Mouse (Mus musculus): ENCODE results near the gene Apbb2. TPM values are rescaled to one million over a fixed set of nuclear protein-coding genes. Genes with fewer than 3 reads are reported as not detected.

Apbb2 gene
- polyA plus RNA-seq, 1 experiment = 19.1 TPM

GRCm38 (mm10) chr5:66337969-66338345, 280.6 kb downstream of the Apbb2 start:
- Histone ChIP-seq H3K36me3 (ENCODE audit: control insufficient read depth, insufficient read depth) (no peaks in the 10 kb centered on the region), H3K79me2 (ENCODE audit: control insufficient read depth, insufficient read depth) (no peaks in the 10 kb centered on the region), H3K4me3 (no peak overlapping the region), H3K4me2 (ENCODE audit: low read depth) (no peak overlapping the region), H3K27me3 (ENCODE audit: control insufficient read depth, insufficient read depth, insufficient read length) (no peaks in the 10 kb centered on the region), H3ac (ENCODE audit: control insufficient read depth, insufficient read length) (no peak overlapping the region)
- TF ChIP-seq MYOG (IDR thresholded peaks at IDR 0.05; ENCODE audit: control insufficient read depth in 1 of 3, insufficient read depth in 1 of 3, insufficient read length in 2 of 3, low read depth in 2 of 3) (no peak), CEBPB (IDR thresholded peaks at IDR 0.05; ENCODE audit: insufficient read depth, poor library complexity, severe bottlenecking) (no peak), MAX (IDR thresholded peaks at IDR 0.05; ENCODE audit: low read depth) (no peak), MYOD1 (IDR thresholded peaks at IDR 0.05; ENCODE audit: control insufficient read depth in 1 of 3, insufficient read length in 2 of 3, low read depth in 2 of 3) (no peak)

- TF ChIP-seq REST (IDR thresholded peaks at IDR 0.05; ENCODE audit: insufficient read depth, insufficient read length) (no peak), CEBPB (IDR thresholded peaks at IDR 0.05; ENCODE audit: insufficient read depth, poor library complexity, severe bottlenecking) (no peak), MAX (IDR thresholded peaks at IDR 0.05; ENCODE audit: low read depth) (no peak), MYOG (IDR thresholded peaks at IDR 0.05; ENCODE audit: control insufficient read depth in 1 of 3, insufficient read depth in 1 of 3, insufficient read length in 2 of 3, low read depth in 2 of 3) (no peak), TCF12 (IDR thresholded peaks at IDR 0.05; ENCODE audit: insufficient read depth, poor library complexity, severe bottlenecking) (no peak), SRF (IDR thresholded peaks at IDR 0.05; ENCODE audit: control insufficient read depth, insufficient read length, low read depth) (no peak)
- H3K36me3 ChIP-seq (ENCODE audit: control insufficient read depth, insufficient read depth) = no peaks in the 10 kb centered on the region
- no peak overlapping the region for H3K4me3 ChIP-seq
- no peak overlapping the region for H3K4me2 ChIP-seq (ENCODE audit: low read depth)
- H3K79me2 ChIP-seq (ENCODE audit: control insufficient read depth, insufficient read depth) = no peaks in the 10 kb centered on the region
- no peak overlapping the region for H3ac ChIP-seq (ENCODE audit: control insufficient read depth, insufficient read length)
- H3K27me3 ChIP-seq (ENCODE audit: control insufficient read depth, insufficient read depth, insufficient read length) = no peaks in the 10 kb centered on the region
Measured at GRCm38 (mm10) chr5:66337025-66337968, 281.3 kb downstream of the Apbb2 start.

GRCm38 (mm10) chr5:66330806-66331205, 287.8 kb downstream of the Apbb2 start:
- Histone ChIP-seq H3K79me2 (ENCODE audit: control insufficient read depth, insufficient read depth) (no peaks in the 10 kb centered on the region), H3K27me3 (ENCODE audit: control insufficient read depth, insufficient read depth, insufficient read length) (no peaks in the 10 kb centered on the region), H3K4me2 (ENCODE audit: low read depth) (no peak overlapping the region), H3K4me3 (no peak overlapping the region), H3ac (ENCODE audit: control insufficient read depth, insufficient read length) (no peak overlapping the region), H3K36me3 (ENCODE audit: control insufficient read depth, insufficient read depth) (peaks cover 4% of the 10 kb centered on the region)
- TF ChIP-seq MAX (IDR thresholded peaks at IDR 0.05; ENCODE audit: low read depth) (no peak), POLR2A (IDR thresholded peaks at IDR 0.05; ENCODE audit: insufficient read length, low read depth) (no peak), TCF3 (IDR thresholded peaks at IDR 0.05; ENCODE audit: insufficient read length, low read depth) (no peak), CEBPB (IDR thresholded peaks at IDR 0.05; ENCODE audit: insufficient read depth, poor library complexity, severe bottlenecking) (no peak)

GRCm38 (mm10) chr5:66328766-66329165, 289.8 kb downstream of the Apbb2 start:
- Histone ChIP-seq H3K36me3 (ENCODE audit: control insufficient read depth, insufficient read depth) (peaks cover 4% of the 10 kb centered on the region), H3K79me2 (ENCODE audit: control insufficient read depth, insufficient read depth) (no peaks in the 10 kb centered on the region), H3K4me3 (no peak overlapping the region), H3ac (ENCODE audit: control insufficient read depth, insufficient read length) (no peak overlapping the region), H3K4me2 (ENCODE audit: low read depth) (no peak overlapping the region), H3K27me3 (ENCODE audit: control insufficient read depth, insufficient read depth, insufficient read length) (no peaks in the 10 kb centered on the region)
- no peak for TF ChIP-seq TCF3 (IDR thresholded peaks at IDR 0.05; ENCODE audit: insufficient read length, low read depth)
- no peak for TF ChIP-seq MAX (IDR thresholded peaks at IDR 0.05; ENCODE audit: low read depth)
- TF ChIP-seq USF1 (IDR thresholded peaks at IDR 0.05; ENCODE audit: low read depth) = no peak
- no peak for TF ChIP-seq SRF (IDR thresholded peaks at IDR 0.05; ENCODE audit: control insufficient read depth, insufficient read length, low read depth)
- no peak for TF ChIP-seq MYOD1 (IDR thresholded peaks at IDR 0.05; ENCODE audit: control insufficient read depth in 1 of 3, insufficient read length in 2 of 3, low read depth in 2 of 3)
- TF ChIP-seq E2F4 (IDR thresholded peaks at IDR 0.05; ENCODE audit: insufficient read depth) = no peak
- TF ChIP-seq POLR2AphosphoS2 (IDR thresholded peaks at IDR 0.05; ENCODE audit: insufficient read length, low read depth) = no peak
- no peak for TF ChIP-seq REST (IDR thresholded peaks at IDR 0.05; ENCODE audit: insufficient read depth, insufficient read length)
- TF ChIP-seq MYOG (IDR thresholded peaks at IDR 0.05; ENCODE audit: control insufficient read depth in 1 of 3, insufficient read depth in 1 of 3, insufficient read length in 2 of 3, low read depth in 2 of 3) = no peak
- TF ChIP-seq TCF12 (IDR thresholded peaks at IDR 0.05; ENCODE audit: insufficient read depth, poor library complexity, severe bottlenecking) = no peak
- no peak for TF ChIP-seq POLR2A (IDR thresholded peaks at IDR 0.05; ENCODE audit: insufficient read length, low read depth)
- TF ChIP-seq CEBPB (IDR thresholded peaks at IDR 0.05; ENCODE audit: insufficient read depth, poor library complexity, severe bottlenecking) = no peak

GRCm38 (mm10) chr5:66327949-66328726, 290.4 kb downstream of the Apbb2 start:
- TF ChIP-seq POLR2A (IDR thresholded peaks at IDR 0.05; ENCODE audit: insufficient read length, low read depth) = no peak
- TF ChIP-seq MAX (IDR thresholded peaks at IDR 0.05; ENCODE audit: low read depth) = no peak
- TF ChIP-seq TCF12 (IDR thresholded peaks at IDR 0.05; ENCODE audit: insufficient read depth, poor library complexity, severe bottlenecking) = no peak
- TF ChIP-seq MYOG (IDR thresholded peaks at IDR 0.05; ENCODE audit: control insufficient read depth in 1 of 3, insufficient read depth in 1 of 3, insufficient read length in 2 of 3, low read depth in 2 of 3) = no peak
- TF ChIP-seq SRF (IDR thresholded peaks at IDR 0.05; ENCODE audit: control insufficient read depth, insufficient read length, low read depth) = no peak
- TF ChIP-seq MYOD1 (IDR thresholded peaks at IDR 0.05; ENCODE audit: control insufficient read depth in 1 of 3, insufficient read length in 2 of 3, low read depth in 2 of 3) = no peak
- no peak for TF ChIP-seq USF1 (IDR thresholded peaks at IDR 0.05; ENCODE audit: low read depth)
- no peak for TF ChIP-seq TCF3 (IDR thresholded peaks at IDR 0.05; ENCODE audit: insufficient read length, low read depth)
- no peak for TF ChIP-seq E2F4 (IDR thresholded peaks at IDR 0.05; ENCODE audit: insufficient read depth)
- no peak for TF ChIP-seq POLR2AphosphoS2 (IDR thresholded peaks at IDR 0.05; ENCODE audit: insufficient read length, low read depth)
- TF ChIP-seq CEBPB (IDR thresholded peaks at IDR 0.05; ENCODE audit: insufficient read depth, poor library complexity, severe bottlenecking) = no peak
- no peak for TF ChIP-seq REST (IDR thresholded peaks at IDR 0.05; ENCODE audit: insufficient read depth, insufficient read length)
- no peak overlapping the region for H3K4me2 ChIP-seq (ENCODE audit: low read depth)
- H3K36me3 ChIP-seq (ENCODE audit: control insufficient read depth, insufficient read depth) = peaks cover 4% of the 10 kb centered on the region
- no peak overlapping the region for H3K4me3 ChIP-seq
- no peak overlapping the region for H3ac ChIP-seq (ENCODE audit: control insufficient read depth, insufficient read length)
- H3K79me2 ChIP-seq (ENCODE audit: control insufficient read depth, insufficient read depth) = no peaks in the 10 kb centered on the region
- no peaks in the 10 kb centered on the region for H3K27me3 ChIP-seq (ENCODE audit: control insufficient read depth, insufficient read depth, insufficient read length)
